Mouse (Mus musculus) heart, embryonic 10.5 days (tissue): ENCODE measurements around the gene Olfr1229. TPM values are rescaled to one million over a fixed set of nuclear protein-coding genes. Genes with fewer than 3 reads are reported as not detected.

Source experiments
- DNase-seq: peaks from one replicate; pipeline ENCODE4 v3.0.0-alpha.2; 2017; ENCODE audit warnings: low spot score
- H3K27ac ChIP-seq: fragments of 300-500 bp; sonication (generic); 2 replicates; pipeline ENCODE4 v1.5.1; 2016; ENCODE audit warnings: mild to moderate bottlenecking
- H3K27me3 ChIP-seq: fragments of 300-500 bp; sonication (generic); 2 replicates; pipeline ENCODE4 v1.6.1; 2016; ENCODE audit warnings: mild to moderate bottlenecking; ENCODE audit not compliant: poor library complexity, insufficient read depth, severe bottlenecking
- H3K36me3 ChIP-seq: fragments of 300-500 bp; sonication (generic); 2 replicates; pipeline ENCODE4 v1.6.1; 2016; ENCODE audit warnings: mild to moderate bottlenecking, moderate library complexity
- H3K4me1 ChIP-seq: fragments of 300-500 bp; sonication (generic); 2 replicates; pipeline ENCODE4 v1.6.1; 2016; ENCODE audit warnings: mild to moderate bottlenecking
- H3K4me3 ChIP-seq: fragments of 300-500 bp; sonication (generic); 2 replicates; pipeline ENCODE4 v1.5.1; 2016; ENCODE audit warnings: mild to moderate bottlenecking, moderate library complexity
- H3K9me3 ChIP-seq: fragments of 300-500 bp; sonication (generic); 2 replicates; pipeline ENCODE4 v1.6.1; 2016; ENCODE audit warnings: mild to moderate bottlenecking, moderate library complexity
- WGBS: fragments of 180-500 bp; shearing (Covaris S2); methylation state at CpG from one replicate; pipeline ENCODE4 v1.1.7; 2016; 5-methylcytosine and 5-hydroxymethylcytosine counted together
- polyA plus RNA-seq: library from polyadenylated mRNA; unstranded; fragments of >200 nt; fragmentation: Nextera tagmentation; extraction: Ambion mirVana; gene quantifications from 2 replicates; pipeline ENCODE4 v1.2.1, GENCODE M21; 2016

Gene Olfr1229
- polyA plus RNA-seq, result not detected in 2 replicates

DNA sequence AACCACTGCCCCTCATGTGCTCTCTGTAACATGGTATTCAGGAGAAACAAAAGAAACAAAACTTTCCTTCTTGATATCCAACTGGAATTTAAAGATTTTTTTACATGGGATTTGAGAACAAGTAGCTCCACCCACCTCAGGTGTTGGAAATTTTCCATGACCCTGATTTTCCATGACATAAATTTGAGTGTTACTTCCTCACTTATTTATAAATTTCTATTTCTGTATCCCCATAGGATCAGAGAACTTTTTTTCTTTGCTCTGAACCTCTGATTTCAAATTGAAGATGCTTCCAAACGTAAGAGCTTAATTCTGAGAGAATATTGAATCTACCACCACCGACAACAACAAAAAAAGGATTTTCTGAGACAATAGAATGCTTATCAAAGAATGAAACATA, at the start of gene Olfr1229:
Gene Olfr1229, minus strand, starts transcription at position 101 of the 400 bp plus-strand sequence.
- H3K4me1 ChIP-seq, result no peaks in the 10 kb centered on the region
- no peak for DNase-seq
- H3K9me3 ChIP-seq, result no peaks in the 10 kb centered on the region
- H3K36me3 ChIP-seq, result no peaks in the 10 kb centered on the region
- H3K27me3 ChIP-seq, result no peaks in the 10 kb centered on the region
- no peak within 1 kb of the TSS for H3K27ac ChIP-seq
- H3K4me3 ChIP-seq, result no peak within 1 kb of the TSS
- WGBS, result 76% methylated on average over 2 of the region's 2 CpGs

DNA sequence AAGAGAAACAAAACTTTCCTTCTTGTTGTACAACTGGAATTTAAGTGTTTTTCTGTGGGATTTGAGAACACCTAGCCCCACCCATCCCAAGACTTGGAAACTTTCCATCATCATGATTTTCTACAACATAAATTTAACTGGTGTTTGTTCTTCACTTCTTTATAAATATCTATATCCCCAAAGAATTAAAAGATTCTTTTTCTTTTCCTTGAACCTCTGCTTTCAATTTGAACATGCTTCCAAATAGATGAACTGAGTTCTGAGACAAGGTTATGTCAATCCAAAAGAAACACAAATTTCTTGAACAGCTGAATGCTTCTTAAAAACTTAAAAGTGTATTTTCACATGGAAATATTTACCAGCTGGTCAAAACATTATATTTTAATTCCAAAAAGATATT, 41.8 kb upstream of the Olfr1229 start, which contains the start of gene Olfr1232:
Gene Olfr1232, minus strand, starts transcription at position 101 of the 400 bp plus-strand sequence.
- no peaks in the 10 kb centered on the region for H3K9me3 ChIP-seq
- no peak within 1 kb of the TSS for H3K4me3 ChIP-seq
- no peaks in the 10 kb centered on the region for H3K4me1 ChIP-seq
- no peaks in the 10 kb centered on the region for H3K36me3 ChIP-seq
- H3K27me3 ChIP-seq, result no peaks in the 10 kb centered on the region
- H3K27ac ChIP-seq, result no peak within 1 kb of the TSS
- no peak for DNase-seq

- 71% methylated on average over 2 of the region's 2 CpGs for WGBS
- no peaks in the 10 kb centered on the region for H3K4me1 ChIP-seq
- no peak for DNase-seq
Measured at GRCm38 (mm10) chr2:89306974-89307373, 19.2 kb upstream of the Olfr1229 start, which contains the start of gene Olfr1231. Gene Olfr1231, minus strand, starts transcription at chr2:89307074.

DNA sequence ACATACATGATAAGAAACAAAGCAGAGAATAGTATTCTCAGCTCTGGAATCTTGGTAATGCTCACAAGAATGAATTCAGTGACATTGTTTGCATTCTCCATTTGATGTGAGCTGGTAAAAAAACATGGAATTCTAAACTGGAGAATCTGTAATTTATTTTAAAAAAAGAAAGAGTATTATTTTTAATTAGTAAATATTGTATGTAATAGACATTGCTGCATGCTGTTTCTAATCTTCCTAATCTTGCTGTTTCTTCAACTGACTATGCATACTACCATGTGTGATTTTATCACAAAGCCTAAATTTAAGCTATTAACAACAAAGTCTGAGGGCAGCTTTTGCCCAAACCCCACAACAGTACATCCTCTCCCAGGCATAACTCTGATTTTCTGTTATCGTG, 9.4 kb upstream of the Olfr1229 start, which contains the start of gene Olfr1230:
Gene Olfr1230, minus strand, starts transcription at position 101 of the 400 bp plus-strand sequence.
- Histone ChIP-seq H3K4me3 (no peak within 1 kb of the TSS), H3K36me3 (no peaks in the 10 kb centered on the region), H3K27ac (no peak within 1 kb of the TSS), H3K27me3 (no peaks in the 10 kb centered on the region), H3K4me1 (no peaks in the 10 kb centered on the region), H3K9me3 (no peaks in the 10 kb centered on the region)
- 81% methylated on average over 1 of the region's 1 CpGs for WGBS
- no peak for DNase-seq

More at GRCm38 (mm10) chr2:89306974-89307373, 19.2 kb upstream of the Olfr1229 start, which contains the start of gene Olfr1231:
- Histone ChIP-seq H3K9me3 (no peaks in the 10 kb centered on the region), H3K27me3 (no peaks in the 10 kb centered on the region), H3K27ac (no peak within 1 kb of the TSS), H3K36me3 (no peaks in the 10 kb centered on the region), H3K4me3 (no peak within 1 kb of the TSS)

DNA sequence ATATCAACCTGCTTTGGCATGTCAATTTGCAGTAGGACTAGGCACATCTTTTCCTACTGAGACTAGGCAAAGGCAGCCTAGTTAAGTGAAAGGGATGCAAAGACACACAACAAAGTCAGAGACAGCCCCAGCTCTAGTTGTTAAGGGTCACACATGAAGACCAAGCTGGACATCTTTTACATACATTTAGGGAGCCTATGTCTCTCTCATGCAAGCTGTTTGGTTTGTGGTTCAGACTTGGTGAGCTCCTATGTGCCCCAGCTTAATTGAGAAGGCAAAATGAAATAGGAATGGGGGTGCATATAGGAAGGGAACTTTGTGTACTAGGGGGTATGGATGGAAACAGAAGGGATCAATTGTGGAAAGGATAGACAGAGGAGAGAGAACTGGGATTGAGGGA, 33.9 kb downstream of the Olfr1229 start, which contains the start of gene Olfr1228:
Gene Olfr1228, minus strand, starts transcription at position 101 of the 400 bp plus-strand sequence.
- Histone ChIP-seq H3K4me3 (no peak within 1 kb of the TSS), H3K4me1 (no peaks in the 10 kb centered on the region), H3K9me3 (no peaks in the 10 kb centered on the region), H3K27ac (no peak within 1 kb of the TSS), H3K27me3 (no peaks in the 10 kb centered on the region), H3K36me3 (no peaks in the 10 kb centered on the region)
- DNase-seq, result no peak

Other genes starting within 250 kb of the Olfr1229 start
- not detected in 2 replicates for gene Olfr1218, start 226.8 kb downstream of the Olfr1229 start, polyA plus RNA-seq
- not detected in 2 replicates for gene Olfr1219, start 204.5 kb downstream of the Olfr1229 start, polyA plus RNA-seq
- not detected in 2 replicates for gene Olfr1220, start 181.2 kb downstream of the Olfr1229 start, polyA plus RNA-seq
- not detected in 2 replicates for gene Olfr1221, start 170.7 kb downstream of the Olfr1229 start, polyA plus RNA-seq
- gene Olfr1222, start 155.0 kb downstream of the Olfr1229 start, polyA plus RNA-seq, result not detected in 2 replicates
- not detected in 2 replicates for gene Olfr1223, start 136.5 kb downstream of the Olfr1229 start, polyA plus RNA-seq
- not detected in 2 replicates for gene Olfr1224-ps1, start 123.9 kb downstream of the Olfr1229 start, polyA plus RNA-seq
- gene Olfr1225, start 113.3 kb downstream of the Olfr1229 start, polyA plus RNA-seq, result not detected in 2 replicates
- not detected in 2 replicates for gene Olfr1226, start 88.0 kb downstream of the Olfr1229 start, polyA plus RNA-seq
- not detected in 2 replicates for gene Olfr1228, start 34.0 kb downstream of the Olfr1229 start, polyA plus RNA-seq
- not detected in 2 replicates for gene Olfr1230, start 9.3 kb upstream of the Olfr1229 start, polyA plus RNA-seq
- not detected in 2 replicates for gene Olfr1231, start 19.1 kb upstream of the Olfr1229 start, polyA plus RNA-seq
- not detected in 2 replicates for gene Olfr1232, start 41.7 kb upstream of the Olfr1229 start, polyA plus RNA-seq
- not detected in 2 replicates for gene Olfr1233, start 54.4 kb upstream of the Olfr1229 start, polyA plus RNA-seq
- not detected in 2 replicates for gene Olfr1234, start 76.9 kb upstream of the Olfr1229 start, polyA plus RNA-seq
- not detected in 2 replicates for gene Olfr1238, start 121.7 kb upstream of the Olfr1229 start, polyA plus RNA-seq
- gene Olfr1239, start 132.4 kb upstream of the Olfr1229 start, polyA plus RNA-seq, result not detected in 2 replicates
- not detected in 2 replicates for gene Olfr1240, start 155.0 kb upstream of the Olfr1229 start, polyA plus RNA-seq
- not detected in 2 replicates for gene Olfr1241, start 199.1 kb upstream of the Olfr1229 start, polyA plus RNA-seq
- not detected in 2 replicates for gene Olfr1242, start 210.3 kb upstream of the Olfr1229 start, polyA plus RNA-seq
- not detected in 2 replicates for gene Olfr1243, start 243.5 kb upstream of the Olfr1229 start, polyA plus RNA-seq